Mouse (Mus musculus) limb, embryonic 13.5 days (tissue): ENCODE data around the gene Tinf2. TPM values are rescaled to one million over a fixed set of nuclear protein-coding genes. Genes with fewer than 3 reads are reported as not detected.

Experiments
- polyA plus RNA-seq: library from polyadenylated mRNA; unstranded; fragments of >200 nt; fragmentation: Nextera tagmentation; extraction: Ambion mirVana; gene quantifications from 2 replicates; pipeline ENCODE4 v1.2.1, GENCODE M21; 2015

Tinf2 gene
- polyA plus RNA-seq, 1 experiment from 2014 or later: 43.4 TPM

Other genes starting within 250 kb of the Tinf2 start
- 87.4 and 89.1 TPM in 2 replicates for gene Dhrs4, start 203.1 kb downstream of the Tinf2 start, polyA plus RNA-seq
- 2.7 and 3.3 TPM in 2 replicates for gene Carmil3, start 191.2 kb downstream of the Tinf2 start, polyA plus RNA-seq
- gene Cpne6, start 171.4 kb downstream of the Tinf2 start, polyA plus RNA-seq: 0.32 and 0.78 TPM in 2 replicates
- not detected in 2 replicates for gene Nrl, start 156.8 kb downstream of the Tinf2 start, polyA plus RNA-seq
- 36.9 and 38.0 TPM in 2 replicates for gene Pck2, start 141.6 kb downstream of the Tinf2 start, polyA plus RNA-seq
- 55.9 and 58.7 TPM in 2 replicates for gene Dcaf11, start 121.8 kb downstream of the Tinf2 start, polyA plus RNA-seq
- gene A730061H03Rik, start 121.4 kb downstream of the Tinf2 start, polyA plus RNA-seq: 0.74 TPM in 1 of 2 replicates, not detected in the other
- 22.5 and 25.5 TPM in 2 replicates for gene Fitm1, start 106.2 kb downstream of the Tinf2 start, polyA plus RNA-seq
- gene Psme1, start 103.7 kb downstream of the Tinf2 start, polyA plus RNA-seq: 145 and 150 TPM in 2 replicates
- 4.9 and 5.0 TPM in 2 replicates for gene Emc9, start 96.5 kb downstream of the Tinf2 start, polyA plus RNA-seq
- 251 and 280 TPM in 2 replicates for gene Psme2, start 90.7 kb downstream of the Tinf2 start, polyA plus RNA-seq
- gene Rnf31, start 90.1 kb downstream of the Tinf2 start, polyA plus RNA-seq: 22.5 and 23.2 TPM in 2 replicates
- 11.2 and 11.4 TPM in 2 replicates for gene Irf9, start 78.2 kb downstream of the Tinf2 start, polyA plus RNA-seq
- 6.1 and 7.0 TPM in 2 replicates for gene Rec8, start 63.8 kb downstream of the Tinf2 start, polyA plus RNA-seq
- 107 and 113 TPM in 2 replicates for gene Ipo4, start 45.9 kb downstream of the Tinf2 start, polyA plus RNA-seq
- gene Gm49378, start 43.9 kb downstream of the Tinf2 start, polyA plus RNA-seq: 1.3 and 1.9 TPM in 2 replicates
- 108 and 113 TPM in 2 replicates for gene Tm9sf1, start 38.0 kb downstream of the Tinf2 start, polyA plus RNA-seq
- gene Tssk4, start 31.6 kb downstream of the Tinf2 start, polyA plus RNA-seq: 0.91 and 1.0 TPM in 2 replicates
- 68.7 and 69.5 TPM in 2 replicates for gene Mdp1, start 21.3 kb downstream of the Tinf2 start, polyA plus RNA-seq
- 70.2 and 72.7 TPM in 2 replicates for gene Gmpr2, start 9.9 kb downstream of the Tinf2 start, polyA plus RNA-seq
- gene Nedd8, start 9.7 kb downstream of the Tinf2 start, polyA plus RNA-seq: 606 and 624 TPM in 2 replicates
- 5.0 and 5.7 TPM in 2 replicates for gene Tgm1, start 32.1 kb upstream of the Tinf2 start, polyA plus RNA-seq
- gene Rabggta, start 40.4 kb upstream of the Tinf2 start, polyA plus RNA-seq: 24.8 and 26.2 TPM in 2 replicates
- gene Dhrs1, start 63.9 kb upstream of the Tinf2 start, polyA plus RNA-seq: 78.1 and 89.9 TPM in 2 replicates
- 41.8 and 42.8 TPM in 2 replicates for gene Nop9, start 63.9 kb upstream of the Tinf2 start, polyA plus RNA-seq
- gene Cideb, start 76.6 kb upstream of the Tinf2 start, polyA plus RNA-seq: 0.45 and 0.72 TPM in 2 replicates
- 0.36 and 0.64 TPM in 2 replicates for gene Ltb4r2, start 79.6 kb upstream of the Tinf2 start, polyA plus RNA-seq
- 0.45 and 0.51 TPM in 2 replicates for gene Ltb4r1, start 84.1 kb upstream of the Tinf2 start, polyA plus RNA-seq
- 20.9 and 25.6 TPM in 2 replicates for gene Adcy4, start 102.3 kb upstream of the Tinf2 start, polyA plus RNA-seq
- 31.0 and 37.1 TPM in 2 replicates for gene Ripk3, start 107.0 kb upstream of the Tinf2 start, polyA plus RNA-seq
- 124 and 128 TPM in 2 replicates for gene Nfatc4, start 141.3 kb upstream of the Tinf2 start, polyA plus RNA-seq
- 28.2 and 34.2 TPM in 2 replicates for gene Nynrin, start 172.2 kb upstream of the Tinf2 start, polyA plus RNA-seq
- gene Cbln3, start 202.6 kb upstream of the Tinf2 start, polyA plus RNA-seq: 0.17 and 0.31 TPM in 2 replicates
- gene Khnyn, start 203.1 kb upstream of the Tinf2 start, polyA plus RNA-seq: 24.2 and 25.5 TPM in 2 replicates
- 98.8 and 104 TPM in 2 replicates for gene Sdr39u1, start 218.5 kb upstream of the Tinf2 start, polyA plus RNA-seq